Mouse (Mus musculus): ENCODE data around the gene Zmynd12.

DNA sequence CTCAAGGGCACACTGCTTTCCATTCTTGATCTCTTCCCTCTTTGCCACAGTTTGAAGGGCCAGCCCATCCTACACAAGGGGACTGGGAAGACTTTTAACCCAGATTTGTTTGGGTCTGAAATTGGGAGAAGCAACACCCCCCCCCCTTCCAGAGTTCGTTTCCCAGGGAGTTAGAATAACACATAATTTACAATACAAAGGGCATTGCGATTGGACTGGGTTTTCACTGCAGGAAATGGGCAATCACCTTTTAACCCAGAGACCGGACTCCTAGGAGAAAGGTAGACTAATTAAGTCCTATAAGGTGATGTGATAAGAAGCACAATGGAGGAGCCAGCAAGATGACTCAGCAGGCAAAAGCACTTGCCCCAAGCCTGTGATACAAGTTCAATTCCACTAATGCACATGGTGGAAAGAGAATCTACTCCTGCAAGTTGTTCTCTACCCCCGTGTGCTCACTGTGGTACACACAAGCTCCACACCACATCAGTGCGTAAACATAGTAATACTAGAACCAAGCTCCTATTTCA is 75.8 kb downstream of the Zmynd12 start:
- TF ChIP-seq GATA1 (IDR thresholded peaks at IDR 0.05; ENCODE audit: low read length) (no peak), TAL1 (IDR thresholded peaks at IDR 0.05; ENCODE audit: low read length) (no peak)

Data from erythroblast, embryonic 14.5 days (primary cell).